Mouse (Mus musculus) frontal cortex, adult 2 months (tissue): ENCODE results near the gene Nipa1. TPM values are rescaled to one million over a fixed set of nuclear protein-coding genes. Genes with fewer than 3 reads are reported as not detected.

ENCODE experiments used
- DNase-seq, 2 experiments: peaks; one replicate each; pipeline ENCODE4 v3.0.0; 2022; ENCODE audit warnings: low spot score in 1 of 2; ENCODE audit errors: extremely low spot score in 1 of 2
- polyA plus RNA-seq: library from polyadenylated mRNA; depleted of rRNA; stranded (reverse); fragments of >200 nt; gene quantifications from 2 replicates; pipeline ENCODE4 v1.2.3, GENCODE M21; 2012; rRNA removed

The Nipa1 gene
- polyA plus RNA-seq, 1 experiment: 31.2 TPM

- no peak for DNase-seq
These were observed 63.7 kb downstream of the Nipa1 start for GRCm38 (mm10) chr7:55956054-55956453.

- DNase-seq: no peak
These were observed 81.4 kb downstream of the Nipa1 start for GRCm38 (mm10) chr7:55938341-55938740.

- no peak for DNase-seq
These were observed 84.7 kb downstream of the Nipa1 start for GRCm38 (mm10) chr7:55935025-55935424.

GRCm38 (mm10) chr7:55928649-55929048 lies 91.1 kb downstream of the Nipa1 start:
- no peak for DNase-seq

Other genes starting within 250 kb of the Nipa1 start
- gene Tubgcp5, start 225.8 kb downstream of the Nipa1 start, polyA plus RNA-seq: 20.6 and 25.0 TPM in 2 replicates
- 56.4 and 62.3 TPM in 2 replicates for gene Cyfip1, start 178.2 kb downstream of the Nipa1 start, polyA plus RNA-seq
- 24.8 and 25.8 TPM in 2 replicates for gene Nipa2, start 57.5 kb downstream of the Nipa1 start, polyA plus RNA-seq
- 44.6 and 46.0 TPM in 2 replicates for gene Herc2, start 30.2 kb upstream of the Nipa1 start, polyA plus RNA-seq
- 0.19 and 0.40 TPM in 2 replicates for gene Oca2, start 219.8 kb upstream of the Nipa1 start, polyA plus RNA-seq